Mouse (Mus musculus): ENCODE measurements at regions not wholly inside any gene's neighbourhood (a gene's known extent, or its start where the extent isn't known, plus 50 kb on each side); places are given as distances from the start of the nearest gene placed in this dataset.

DNA sequence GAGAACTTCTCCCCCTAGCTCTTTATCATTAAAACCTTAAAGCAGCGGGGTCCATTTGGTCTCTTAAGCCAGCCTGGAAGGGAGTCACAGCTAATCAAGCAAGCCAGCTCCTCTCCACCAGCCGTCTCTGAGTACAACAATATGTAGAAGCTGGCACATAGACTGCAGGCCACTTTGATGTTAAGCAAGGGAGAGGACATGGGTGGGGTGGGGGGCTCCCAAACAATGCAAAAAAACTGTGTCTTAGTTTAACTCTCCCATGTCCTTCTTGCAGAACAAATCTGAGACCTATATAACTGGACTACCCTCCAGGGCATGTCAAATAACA is 93.3 kb upstream of the Jarid2 start:
- Histone ChIP-seq H3K9ac (replicated peaks; ENCODE audit: low read length) (no peak overlapping the region), H3K4me2 (replicated peaks; ENCODE audit: low read depth, low read length) (no peak overlapping the region), H3K36me3 (ENCODE audit: insufficient read depth, low read length) (no peaks in the 10 kb centered on the region), H3K27me3 (ENCODE audit: insufficient read depth, low read length) (no peaks in the 10 kb centered on the region), H3K27ac (ENCODE audit: low read length) (no peak overlapping the region), H3K4me1 (ENCODE audit: insufficient read depth, low read length) (peaks cover 24% of the 10 kb centered on the region), H3K9me3 (ENCODE audit: low read length) (no peaks in the 10 kb centered on the region), H3K4me3 (ENCODE audit: low read length) (no peak overlapping the region)
- WGBS: 24% methylated on average over 2 of the region's 2 CpGs
- ATAC-seq (ENCODE audit: low FRiP score, low TSS enrichment): peak; percentile 37; the same call in 1 of the 2 replicates

DNA sequence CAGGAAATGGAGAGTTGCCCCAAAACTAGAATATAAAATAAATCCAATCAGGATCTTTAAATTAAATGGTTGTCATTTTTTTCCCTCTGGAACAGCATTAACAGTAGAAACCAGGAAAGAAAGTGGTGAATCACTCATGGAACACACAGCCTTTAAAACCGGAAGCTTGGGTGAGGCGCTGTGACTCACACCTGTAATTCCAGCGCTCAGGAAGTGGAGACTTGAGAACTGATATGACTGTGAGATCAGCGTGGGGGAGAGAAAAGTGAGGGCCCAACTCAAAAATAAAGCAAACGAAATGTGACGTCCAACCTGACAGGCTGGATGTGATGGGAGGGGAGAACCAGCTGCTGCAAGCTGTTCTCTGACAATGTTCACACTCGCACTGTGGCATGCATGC is 86.9 kb upstream of the Jarid2 start:
- Histone ChIP-seq H3K36me3 (ENCODE audit: insufficient read depth, low read length) (no peaks in the 10 kb centered on the region), H3K27ac (ENCODE audit: low read length) (no peak overlapping the region), H3K4me3 (ENCODE audit: low read length) (no peak overlapping the region), H3K9ac (replicated peaks; ENCODE audit: low read length) (no peak overlapping the region), H3K4me1 (ENCODE audit: insufficient read depth, low read length) (0 out of 2 replicates have a peak, but pooled peaks cover 4% of the 10 kb centered on the region), H3K4me2 (replicated peaks; ENCODE audit: low read depth, low read length) (no peak overlapping the region), H3K27me3 (ENCODE audit: insufficient read depth, low read length) (no peaks in the 10 kb centered on the region), H3K9me3 (ENCODE audit: low read length) (no peaks in the 10 kb centered on the region)
- WGBS: 74% methylated on average over 7 of the region's 7 CpGs
- no peak for ATAC-seq (ENCODE audit: low FRiP score, low TSS enrichment)

- H3K36me3 ChIP-seq (ENCODE audit: insufficient read depth, low read length): no peaks in the 10 kb centered on the region
Measured at GRCm38 (mm10) chr13:44650052-44650451, 79.2 kb upstream of the Jarid2 start.

DNA sequence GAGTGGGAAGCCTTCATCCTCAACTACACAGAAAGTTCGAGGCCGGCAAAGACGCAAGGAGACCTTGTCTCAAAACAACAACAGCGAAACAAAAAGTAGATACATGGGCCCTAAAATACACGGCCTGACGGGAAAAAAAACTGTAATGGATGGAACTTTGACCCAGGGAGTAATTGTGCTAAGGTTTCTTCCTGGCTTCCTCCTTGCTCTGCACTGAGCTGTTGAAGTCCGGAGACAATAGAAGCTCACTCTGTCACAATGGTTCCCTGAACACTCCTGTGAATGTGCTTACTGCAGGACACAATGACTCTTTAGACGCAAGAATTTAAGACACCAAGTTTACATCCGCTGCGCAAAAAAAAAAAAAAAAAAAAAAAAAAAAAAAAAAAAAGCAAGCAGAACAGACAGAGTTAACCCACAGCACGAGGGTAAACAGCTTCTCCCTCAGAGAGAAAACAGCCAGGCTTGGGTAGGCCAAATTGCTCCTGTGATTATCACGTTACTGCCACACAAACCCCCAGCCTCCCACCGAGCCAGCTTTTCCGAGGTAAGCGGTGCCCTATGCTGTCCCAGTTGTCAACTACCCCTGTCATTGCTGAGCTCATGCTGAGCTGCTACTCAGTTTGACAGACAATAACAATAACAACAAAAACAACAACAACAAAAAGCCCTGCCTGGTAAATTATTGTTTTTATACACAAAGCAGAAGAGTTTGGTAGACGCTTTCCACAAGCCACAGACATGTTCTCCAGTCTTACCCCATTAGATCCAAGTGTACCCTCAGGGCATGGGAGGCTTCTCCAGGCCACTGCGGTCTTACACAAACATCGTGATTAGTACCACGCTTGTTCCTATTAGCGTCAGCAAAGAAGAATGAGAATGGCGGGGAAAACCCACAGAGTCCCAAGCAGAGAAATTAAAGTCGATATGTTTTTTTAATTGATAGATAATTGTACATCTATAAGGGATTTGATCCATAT is 77.7 kb upstream of the Jarid2 start:
- Histone ChIP-seq H3K9me3 (ENCODE audit: low read length) (no peaks in the 10 kb centered on the region), H3K4me3 (ENCODE audit: low read length) (no peak overlapping the region), H3K9ac (replicated peaks; ENCODE audit: low read length) (no peak overlapping the region), H3K4me1 (ENCODE audit: insufficient read depth, low read length) (peaks cover 9% of the 10 kb centered on the region; the same call in 1 of the 2 replicates), H3K27ac (ENCODE audit: low read length) (0 out of 2 replicates have a peak overlapping the region, but pooled peaks have one; percentile 18), H3K36me3 (ENCODE audit: insufficient read depth, low read length) (no peaks in the 10 kb centered on the region), H3K4me2 (replicated peaks; ENCODE audit: low read depth, low read length) (no peak overlapping the region), H3K27me3 (ENCODE audit: insufficient read depth, low read length) (no peaks in the 10 kb centered on the region)
- 36% methylated on average over 22 of the region's 22 CpGs for WGBS
- ATAC-seq (ENCODE audit: low FRiP score, low TSS enrichment): no peak

More at GRCm38 (mm10) chr13:44650052-44650451, 79.2 kb upstream of the Jarid2 start:
- H3K4me1 ChIP-seq (ENCODE audit: insufficient read depth, low read length): peaks cover 9% of the 10 kb centered on the region; the same call in 1 of the 2 replicates
- ATAC-seq (ENCODE audit: low FRiP score, low TSS enrichment): no peak
- no peak overlapping the region for H3K27ac ChIP-seq (ENCODE audit: low read length)
- WGBS: 34% methylated on average over 13 of the region's 13 CpGs
- H3K9ac ChIP-seq (replicated peaks; ENCODE audit: low read length): no peak overlapping the region
- no peaks in the 10 kb centered on the region for H3K9me3 ChIP-seq (ENCODE audit: low read length)
- no peak overlapping the region for H3K4me3 ChIP-seq (ENCODE audit: low read length)
- no peak overlapping the region for H3K4me2 ChIP-seq (replicated peaks; ENCODE audit: low read depth, low read length)
- no peaks in the 10 kb centered on the region for H3K27me3 ChIP-seq (ENCODE audit: insufficient read depth, low read length)

- peaks cover 6% of the 10 kb centered on the region for H3K4me1 ChIP-seq (ENCODE audit: insufficient read depth, low read length)
- ATAC-seq (ENCODE audit: low FRiP score, low TSS enrichment): peak; percentile 87
- WGBS: 21% methylated on average over 10 of the region's 10 CpGs
Measured at GRCm38 (mm10) chr13:44657905-44658414, 71.3 kb upstream of the Jarid2 start.

DNA sequence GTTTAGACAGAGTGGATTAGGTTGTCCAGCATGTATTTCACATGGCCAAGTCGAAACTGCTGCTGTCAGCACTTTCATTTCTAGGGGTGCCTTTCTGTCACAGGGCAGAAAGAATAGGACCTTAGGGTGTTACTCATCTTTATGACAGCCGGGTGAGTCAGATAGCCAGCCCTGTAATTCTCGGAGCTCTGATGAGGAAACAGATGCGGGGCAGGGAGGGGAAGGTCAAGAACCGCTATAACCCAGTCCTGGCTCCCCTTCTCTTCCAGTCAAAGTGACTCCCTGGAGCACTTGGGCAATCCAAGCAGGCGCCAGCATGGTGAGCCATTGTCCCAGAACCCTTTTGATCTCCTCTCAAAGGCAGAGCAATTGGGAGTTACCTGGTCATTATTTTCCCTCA is 69.4 kb upstream of the Jarid2 start:
- no peak overlapping the region for H3K4me2 ChIP-seq (replicated peaks; ENCODE audit: low read depth, low read length)
- no peak for ATAC-seq (ENCODE audit: low FRiP score, low TSS enrichment)
- H3K27ac ChIP-seq (ENCODE audit: low read length): no peak overlapping the region
- no peak overlapping the region for H3K4me3 ChIP-seq (ENCODE audit: low read length)
- H3K27me3 ChIP-seq (ENCODE audit: insufficient read depth, low read length): no peaks in the 10 kb centered on the region
- no peak overlapping the region for H3K9ac ChIP-seq (replicated peaks; ENCODE audit: low read length)
- peaks cover 6% of the 10 kb centered on the region for H3K4me1 ChIP-seq (ENCODE audit: insufficient read depth, low read length)
- 37% methylated on average over 6 of the region's 6 CpGs for WGBS
- H3K9me3 ChIP-seq (ENCODE audit: low read length): no peaks in the 10 kb centered on the region
- no peaks in the 10 kb centered on the region for H3K36me3 ChIP-seq (ENCODE audit: insufficient read depth, low read length)

More at GRCm38 (mm10) chr13:44657905-44658414, 71.3 kb upstream of the Jarid2 start:
- Histone ChIP-seq H3K9ac (replicated peaks; ENCODE audit: low read length) (no peak overlapping the region), H3K36me3 (ENCODE audit: insufficient read depth, low read length) (no peaks in the 10 kb centered on the region), H3K27ac (ENCODE audit: low read length) (no peak overlapping the region), H3K4me3 (ENCODE audit: low read length) (no peak overlapping the region), H3K27me3 (ENCODE audit: insufficient read depth, low read length) (no peaks in the 10 kb centered on the region), H3K9me3 (ENCODE audit: low read length) (no peaks in the 10 kb centered on the region), H3K4me2 (replicated peaks; ENCODE audit: low read depth, low read length) (no peak overlapping the region)

DNA sequence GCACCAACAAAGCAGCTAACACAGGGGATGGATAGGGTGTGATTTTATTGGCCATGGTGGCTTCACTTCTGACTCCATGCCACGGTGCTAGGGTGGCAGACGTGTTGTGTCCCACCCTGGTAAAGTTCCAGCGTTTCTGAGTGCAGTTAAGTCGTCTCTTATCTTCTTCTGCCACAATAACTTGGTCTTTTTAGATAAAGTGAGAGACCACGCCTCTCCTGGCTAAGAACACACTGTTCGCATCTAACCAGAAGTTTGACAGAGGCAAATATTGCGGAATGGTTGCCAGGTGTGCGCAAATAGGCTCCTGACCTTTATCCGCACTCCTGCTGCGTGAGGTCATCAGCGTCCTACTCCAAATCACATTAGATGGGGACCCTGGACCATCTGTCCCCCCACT is 66.2 kb upstream of the Jarid2 start:
- WGBS: 83% methylated on average over 11 of the region's 11 CpGs
- Histone ChIP-seq H3K9me3 (ENCODE audit: low read length) (no peaks in the 10 kb centered on the region), H3K4me1 (ENCODE audit: insufficient read depth, low read length) (peaks cover 5% of the 10 kb centered on the region), H3K27me3 (ENCODE audit: insufficient read depth, low read length) (no peaks in the 10 kb centered on the region), H3K4me2 (replicated peaks; ENCODE audit: low read depth, low read length) (no peak overlapping the region), H3K27ac (ENCODE audit: low read length) (no peak overlapping the region), H3K4me3 (ENCODE audit: low read length) (no peak overlapping the region), H3K9ac (replicated peaks; ENCODE audit: low read length) (no peak overlapping the region), H3K36me3 (ENCODE audit: insufficient read depth, low read length) (no peaks in the 10 kb centered on the region)
- ATAC-seq (ENCODE audit: low FRiP score, low TSS enrichment): no peak

GRCm38 (mm10) chr13:44663730-44664129 is 65.5 kb upstream of the Jarid2 start:
- Histone ChIP-seq H3K9me3 (ENCODE audit: low read length) (no peaks in the 10 kb centered on the region), H3K27me3 (ENCODE audit: insufficient read depth, low read length) (no peaks in the 10 kb centered on the region), H3K4me1 (ENCODE audit: insufficient read depth, low read length) (no peaks in the 10 kb centered on the region), H3K9ac (replicated peaks; ENCODE audit: low read length) (no peak overlapping the region), H3K27ac (ENCODE audit: low read length) (no peak overlapping the region), H3K4me3 (ENCODE audit: low read length) (no peak overlapping the region), H3K4me2 (replicated peaks; ENCODE audit: low read depth, low read length) (no peak overlapping the region), H3K36me3 (ENCODE audit: insufficient read depth, low read length) (no peaks in the 10 kb centered on the region)
- no peak for ATAC-seq (ENCODE audit: low FRiP score, low TSS enrichment)
- WGBS: 55% methylated on average over 7 of the region's 7 CpGs

GRCm38 (mm10) chr13:44669761-44670160 is 59.5 kb upstream of the Jarid2 start:
- H3K27ac ChIP-seq (ENCODE audit: low read length): no peak overlapping the region
- peaks cover 16% of the 10 kb centered on the region; the same call in 1 of the 2 replicates for H3K4me1 ChIP-seq (ENCODE audit: insufficient read depth, low read length)
- H3K36me3 ChIP-seq (ENCODE audit: insufficient read depth, low read length): no peaks in the 10 kb centered on the region
- H3K9me3 ChIP-seq (ENCODE audit: low read length): no peaks in the 10 kb centered on the region
- peaks cover 8% of the 10 kb centered on the region; the same call in 1 of the 2 replicates for H3K27me3 ChIP-seq (ENCODE audit: insufficient read depth, low read length)
- H3K9ac ChIP-seq (replicated peaks; ENCODE audit: low read length): no peak overlapping the region
- H3K4me2 ChIP-seq (replicated peaks; ENCODE audit: low read depth, low read length): no peak overlapping the region
- no peak for ATAC-seq (ENCODE audit: low FRiP score, low TSS enrichment)
- 67% methylated on average over 6 of the region's 6 CpGs for WGBS
- no peak overlapping the region for H3K4me3 ChIP-seq (ENCODE audit: low read length)

Measured in kidney, embryonic 16.5 days (tissue).